Mouse (Mus musculus): Measurements from ENCODE around the gene Mas1. TPM values are rescaled to one million over a fixed set of nuclear protein-coding genes. Genes with fewer than 3 reads are reported as not detected.

Gene Mas1
- polyA plus RNA-seq, 2 experiments, result 1.7 to 2.1 TPM

DNA sequence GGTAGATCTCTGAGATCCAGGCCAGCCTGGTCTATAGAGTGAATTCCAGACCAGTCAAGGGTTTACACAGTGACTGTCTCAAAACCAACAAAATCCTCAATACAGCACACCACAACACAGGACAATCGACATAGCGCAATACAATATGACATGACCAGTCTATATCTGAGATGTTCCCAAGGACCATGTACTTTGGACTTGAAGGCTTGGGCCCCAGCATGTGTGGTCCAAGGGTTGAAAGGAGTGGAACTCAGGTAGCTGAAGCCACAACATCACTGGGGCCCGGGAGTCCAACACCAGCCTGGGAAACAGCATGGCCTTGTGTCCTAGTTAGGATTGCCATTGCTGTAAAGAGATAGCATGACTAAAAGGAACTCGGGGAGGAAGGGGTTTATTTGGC, 35.3 kb downstream of the Mas1 start:
- Histone ChIP-seq H3K36me3 (ENCODE audit: control insufficient read depth, insufficient read depth, low read length) (no peaks in the 10 kb centered on the region), H3K27ac (replicated peaks; ENCODE audit: low read depth, low read length) (no peak overlapping the region)

DNA sequence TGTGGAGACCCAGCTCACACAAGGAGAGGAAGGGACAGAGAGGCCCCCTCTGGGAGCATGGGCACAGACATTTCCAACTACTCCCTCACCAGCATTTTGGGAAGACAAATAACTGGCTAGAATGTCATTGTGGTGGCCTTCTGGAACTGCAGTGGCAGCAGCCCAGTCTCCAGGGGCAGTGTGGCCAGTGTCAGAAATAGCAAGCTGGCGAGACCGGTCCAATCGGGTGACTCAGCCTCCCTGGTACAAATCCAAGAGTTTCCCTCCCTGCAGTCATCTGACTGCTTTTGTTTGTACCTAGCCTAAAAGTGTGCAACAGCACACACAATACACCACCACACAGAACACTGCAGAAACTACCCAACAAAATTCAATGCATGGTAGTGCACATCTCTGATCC, 35.7 kb downstream of the Mas1 start:
- WGBS, result 83% methylated on average over 3 of the region's 3 CpGs
- no peak overlapping the region for H3K9ac ChIP-seq (ENCODE audit: low read depth, low read length, severe bottlenecking)
- TF ChIP-seq POLR2A (IDR thresholded peaks at IDR 0.05; ENCODE audit: borderline replicate concordance, extremely low read depth, insufficient read depth, insufficient read length), result no peak

More for the DNA sequence above, 35.3 kb downstream of the Mas1 start:
- H3K4me1 ChIP-seq (ENCODE audit: control insufficient read depth, insufficient read depth, low read length), result 0 out of 2 replicates have a peak, but pooled peaks cover 3% of the 10 kb centered on the region
- no peak for DNase-seq (ENCODE audit: low spot score)
- TF ChIP-seq POLR2A (IDR thresholded peaks at IDR 0.05; ENCODE audit: borderline replicate concordance, extremely low read depth, insufficient read depth, insufficient read length), result no peak
- 94% methylated on average over 4 of the region's 4 CpGs for WGBS
- no peak overlapping the region for H3K9ac ChIP-seq (ENCODE audit: low read depth, low read length, severe bottlenecking)
- no peaks in the 10 kb centered on the region for H3K27me3 ChIP-seq (ENCODE audit: control insufficient read depth, insufficient read depth, low read length)
- 0 out of 2 replicates have a peak, but pooled peaks cover 4% of the 10 kb centered on the region for H3K9me3 ChIP-seq (ENCODE audit: control insufficient read depth, low read length)
- ATAC-seq (ENCODE audit: low FRiP score, low read depth), result no peak
- no peak overlapping the region for H3K4me2 ChIP-seq (replicated peaks; ENCODE audit: low read depth, low read length, severe bottlenecking)
- H3K4me3 ChIP-seq (replicated peaks; ENCODE audit: low read length), result no peak overlapping the region

GRCm38 (mm10) chr17:12830351-12830750, 37.6 kb downstream of the Mas1 start:
- ATAC-seq (ENCODE audit: low FRiP score, low read depth), result no peak
- DNase-seq (ENCODE audit: low spot score), result no peak
- Histone ChIP-seq H3K36me3 (ENCODE audit: control insufficient read depth, insufficient read depth, low read length) (no peaks in the 10 kb centered on the region), H3K4me2 (replicated peaks; ENCODE audit: low read depth, low read length, severe bottlenecking) (no peak overlapping the region), H3K4me1 (ENCODE audit: control insufficient read depth, insufficient read depth, low read length) (0 out of 2 replicates have a peak, but pooled peaks cover 3% of the 10 kb centered on the region), H3K9ac (ENCODE audit: low read depth, low read length, severe bottlenecking) (no peak overlapping the region), H3K9me3 (ENCODE audit: control insufficient read depth, low read length) (0 out of 2 replicates have a peak, but pooled peaks cover 4% of the 10 kb centered on the region), H3K27me3 (ENCODE audit: control insufficient read depth, insufficient read depth, low read length) (no peaks in the 10 kb centered on the region), H3K27ac (replicated peaks; ENCODE audit: low read depth, low read length) (no peak overlapping the region), H3K4me3 (replicated peaks; ENCODE audit: low read length) (no peak overlapping the region)
- no peak for TF ChIP-seq POLR2A (IDR thresholded peaks at IDR 0.05; ENCODE audit: borderline replicate concordance, extremely low read depth, insufficient read depth, insufficient read length)
- WGBS, result 77% methylated on average over 5 of the region's 5 CpGs

More for the DNA sequence above, 35.7 kb downstream of the Mas1 start:
- no peak overlapping the region for H3K4me3 ChIP-seq (replicated peaks; ENCODE audit: low read length)
- ATAC-seq (ENCODE audit: low FRiP score, low read depth), result no peak
- no peaks in the 10 kb centered on the region for H3K27me3 ChIP-seq (ENCODE audit: control insufficient read depth, insufficient read depth, low read length)
- no peak for DNase-seq (ENCODE audit: low spot score)
- H3K36me3 ChIP-seq (ENCODE audit: control insufficient read depth, insufficient read depth, low read length), result no peaks in the 10 kb centered on the region
- 0 out of 2 replicates have a peak, but pooled peaks cover 4% of the 10 kb centered on the region for H3K9me3 ChIP-seq (ENCODE audit: control insufficient read depth, low read length)
- no peak overlapping the region for H3K4me2 ChIP-seq (replicated peaks; ENCODE audit: low read depth, low read length, severe bottlenecking)
- no peak overlapping the region for H3K27ac ChIP-seq (replicated peaks; ENCODE audit: low read depth, low read length)
- 0 out of 2 replicates have a peak, but pooled peaks cover 3% of the 10 kb centered on the region for H3K4me1 ChIP-seq (ENCODE audit: control insufficient read depth, insufficient read depth, low read length)

DNA sequence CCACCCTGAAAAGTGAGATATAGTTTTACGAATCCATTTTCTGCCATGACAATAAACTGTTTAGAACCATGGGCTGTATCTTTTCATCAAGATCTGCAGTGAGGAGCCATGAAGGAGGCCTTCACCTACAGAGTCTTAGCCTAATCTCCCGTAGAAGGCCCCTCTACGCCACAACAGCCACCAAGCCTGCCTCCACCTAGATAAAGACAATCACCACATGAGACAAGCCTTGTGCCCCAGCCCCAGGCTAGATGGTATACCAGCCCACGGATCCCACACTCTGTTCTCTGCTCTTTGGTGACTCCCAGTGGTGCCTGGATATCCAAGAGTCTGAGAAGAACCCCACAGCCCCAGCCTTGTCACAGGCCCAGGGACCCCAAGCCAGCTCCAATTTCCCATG, 52.1 kb downstream of the Mas1 start:
- Histone ChIP-seq H3K4me1 (ENCODE audit: control insufficient read depth, insufficient read depth, low read length) (no peaks in the 10 kb centered on the region), H3K4me2 (replicated peaks; ENCODE audit: low read depth, low read length, severe bottlenecking) (no peak overlapping the region), H3K9ac (ENCODE audit: low read depth, low read length, severe bottlenecking) (no peak overlapping the region), H3K27me3 (ENCODE audit: control insufficient read depth, insufficient read depth, low read length) (no peaks in the 10 kb centered on the region), H3K27ac (replicated peaks; ENCODE audit: low read depth, low read length) (no peak overlapping the region), H3K4me3 (replicated peaks; ENCODE audit: low read length) (no peak overlapping the region), H3K36me3 (ENCODE audit: control insufficient read depth, insufficient read depth, low read length) (peaks cover 68% of the 10 kb centered on the region), H3K9me3 (ENCODE audit: control insufficient read depth, low read length) (peaks cover 29% of the 10 kb centered on the region; the same call in 1 of the 2 replicates)
- no peak for TF ChIP-seq POLR2A (IDR thresholded peaks at IDR 0.05; ENCODE audit: borderline replicate concordance, extremely low read depth, insufficient read depth, insufficient read length)
- no peak for ATAC-seq (ENCODE audit: low FRiP score, low read depth)
- no peak for DNase-seq (ENCODE audit: low spot score)
- WGBS, result 86% methylated on average over 4 of the region's 4 CpGs

GRCm38 (mm10) chr17:12814502-12814901, 53.4 kb downstream of the Mas1 start:
- ATAC-seq (ENCODE audit: low FRiP score, low read depth) (no peak), DNase-seq (ENCODE audit: low spot score) (no peak)
- Histone ChIP-seq H3K36me3 (ENCODE audit: control insufficient read depth, insufficient read depth, low read length) (peaks cover 57% of the 10 kb centered on the region), H3K4me2 (replicated peaks; ENCODE audit: low read depth, low read length, severe bottlenecking) (no peak overlapping the region), H3K4me3 (replicated peaks; ENCODE audit: low read length) (no peak overlapping the region), H3K4me1 (ENCODE audit: control insufficient read depth, insufficient read depth, low read length) (peaks cover 4% of the 10 kb centered on the region; the same call in 1 of the 2 replicates), H3K9me3 (ENCODE audit: control insufficient read depth, low read length) (peaks cover 17% of the 10 kb centered on the region; the same call in 1 of the 2 replicates), H3K9ac (ENCODE audit: low read depth, low read length, severe bottlenecking) (no peak overlapping the region), H3K27me3 (ENCODE audit: control insufficient read depth, insufficient read depth, low read length) (no peaks in the 10 kb centered on the region), H3K27ac (replicated peaks; ENCODE audit: low read depth, low read length) (no peak overlapping the region)
- TF ChIP-seq POLR2A (IDR thresholded peaks at IDR 0.05; ENCODE audit: borderline replicate concordance, extremely low read depth, insufficient read depth, insufficient read length), result no peak
- WGBS, result 85% methylated on average over 3 of the region's 3 CpGs

Data from limb, embryonic 14.5 days (tissue).